Mouse (Mus musculus): ENCODE data around the gene Rabgef1. TPM values are rescaled to one million over a fixed set of nuclear protein-coding genes. Genes with fewer than 3 reads are reported as not detected.

Rabgef1 gene
- polyA plus RNA-seq, 1 experiment, result 21.0 TPM

- H3K4me1 ChIP-seq (replicated peaks; ENCODE audit: control insufficient read depth, insufficient read depth, low read length), result peaks cover 12% of the 10 kb centered on the region
- H3K36me3 ChIP-seq (ENCODE audit: control insufficient read depth, insufficient read depth, low read length), result peaks cover 18% of the 10 kb centered on the region
- no peak for DNase-seq
- H3K4me3 ChIP-seq (ENCODE audit: control insufficient read depth, insufficient read depth, low read length), result no peak overlapping the region
- no peak overlapping the region for H3K27ac ChIP-seq (ENCODE audit: control insufficient read depth, insufficient read depth, low read length)
- TF ChIP-seq CTCF (IDR thresholded peaks at IDR 0.05; ENCODE audit: borderline replicate concordance, control insufficient read depth, extremely low read depth, insufficient read depth, low read length, poor library complexity) (no peak), POLR2A (IDR thresholded peaks at IDR 0.05; ENCODE audit: control insufficient read depth, extremely low read depth, insufficient read depth, low read length, poor library complexity) (no peak)
- H3K27me3 ChIP-seq (ENCODE audit: control insufficient read depth, insufficient read depth, low read length), result no peaks in the 10 kb centered on the region
- 98% methylated on average over 3 of the region's 3 CpGs for WGBS
These were observed 55.2 kb downstream of the Rabgef1 start for GRCm38 (mm10) chr5:130226790-130227189.

- no peak overlapping the region for H3K4me3 ChIP-seq (ENCODE audit: control insufficient read depth, insufficient read depth, low read length)
- H3K36me3 ChIP-seq (ENCODE audit: control insufficient read depth, insufficient read depth, low read length), result peaks cover 31% of the 10 kb centered on the region
- peaks cover 8% of the 10 kb centered on the region for H3K4me1 ChIP-seq (replicated peaks; ENCODE audit: control insufficient read depth, insufficient read depth, low read length)
- DNase-seq, result no peak
- no peak for TF ChIP-seq POLR2A (IDR thresholded peaks at IDR 0.05; ENCODE audit: control insufficient read depth, extremely low read depth, insufficient read depth, low read length, poor library complexity)
- TF ChIP-seq CTCF (IDR thresholded peaks at IDR 0.05; ENCODE audit: borderline replicate concordance, control insufficient read depth, extremely low read depth, insufficient read depth, low read length, poor library complexity), result no peak
- WGBS, result 39% methylated on average over 4 of the region's 4 CpGs
- H3K27me3 ChIP-seq (ENCODE audit: control insufficient read depth, insufficient read depth, low read length), result no peaks in the 10 kb centered on the region
- H3K27ac ChIP-seq (ENCODE audit: control insufficient read depth, insufficient read depth, low read length), result no peak overlapping the region
These were observed 56.5 kb downstream of the Rabgef1 start for GRCm38 (mm10) chr5:130228120-130228519.

DNA sequence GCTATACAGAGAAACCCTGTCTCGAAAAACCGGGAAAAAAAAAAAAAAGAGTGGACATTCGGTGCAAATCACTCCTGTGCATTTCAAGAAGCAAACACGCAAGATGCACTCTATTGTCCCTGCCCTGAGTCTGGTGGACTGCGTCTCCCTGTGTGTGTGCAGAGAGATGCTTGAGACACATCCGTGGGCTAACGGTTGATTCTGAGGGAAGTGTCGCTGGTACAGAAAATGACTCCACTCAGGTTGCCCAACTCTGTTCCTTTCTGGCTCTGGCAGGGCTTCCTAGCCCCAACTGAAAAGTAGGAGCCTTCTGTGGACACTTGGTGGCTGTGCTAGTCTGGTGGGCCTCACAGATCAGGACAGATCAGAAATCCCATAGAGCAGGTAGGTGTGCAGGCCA, 64.7 kb downstream of the Rabgef1 start:
- Histone ChIP-seq H3K4me1 (replicated peaks; ENCODE audit: control insufficient read depth, insufficient read depth, low read length) (no peaks in the 10 kb centered on the region), H3K27ac (ENCODE audit: control insufficient read depth, insufficient read depth, low read length) (no peak overlapping the region), H3K27me3 (ENCODE audit: control insufficient read depth, insufficient read depth, low read length) (no peaks in the 10 kb centered on the region), H3K4me3 (ENCODE audit: control insufficient read depth, insufficient read depth, low read length) (no peak overlapping the region), H3K36me3 (ENCODE audit: control insufficient read depth, insufficient read depth, low read length) (peaks cover 90% of the 10 kb centered on the region)
- no peak for DNase-seq
- 96% methylated on average over 8 of the region's 8 CpGs for WGBS
- TF ChIP-seq POLR2A (IDR thresholded peaks at IDR 0.05; ENCODE audit: control insufficient read depth, extremely low read depth, insufficient read depth, low read length, poor library complexity), result no peak
- no peak for TF ChIP-seq CTCF (IDR thresholded peaks at IDR 0.05; ENCODE audit: borderline replicate concordance, control insufficient read depth, extremely low read depth, insufficient read depth, low read length, poor library complexity)

GRCm38 (mm10) chr5:130239236-130239635, 67.6 kb downstream of the Rabgef1 start:
- Histone ChIP-seq H3K4me3 (ENCODE audit: control insufficient read depth, insufficient read depth, low read length) (no peak overlapping the region), H3K27me3 (ENCODE audit: control insufficient read depth, insufficient read depth, low read length) (no peaks in the 10 kb centered on the region), H3K4me1 (replicated peaks; ENCODE audit: control insufficient read depth, insufficient read depth, low read length) (no peaks in the 10 kb centered on the region), H3K27ac (ENCODE audit: control insufficient read depth, insufficient read depth, low read length) (no peak overlapping the region), H3K36me3 (ENCODE audit: control insufficient read depth, insufficient read depth, low read length) (peaks cover 85% of the 10 kb centered on the region)
- WGBS, result 97% methylated on average over 7 of the region's 7 CpGs
- no peak for DNase-seq
- no peak for TF ChIP-seq POLR2A (IDR thresholded peaks at IDR 0.05; ENCODE audit: control insufficient read depth, extremely low read depth, insufficient read depth, low read length, poor library complexity)
- TF ChIP-seq CTCF (IDR thresholded peaks at IDR 0.05; ENCODE audit: borderline replicate concordance, control insufficient read depth, extremely low read depth, insufficient read depth, low read length, poor library complexity), result no peak

DNA sequence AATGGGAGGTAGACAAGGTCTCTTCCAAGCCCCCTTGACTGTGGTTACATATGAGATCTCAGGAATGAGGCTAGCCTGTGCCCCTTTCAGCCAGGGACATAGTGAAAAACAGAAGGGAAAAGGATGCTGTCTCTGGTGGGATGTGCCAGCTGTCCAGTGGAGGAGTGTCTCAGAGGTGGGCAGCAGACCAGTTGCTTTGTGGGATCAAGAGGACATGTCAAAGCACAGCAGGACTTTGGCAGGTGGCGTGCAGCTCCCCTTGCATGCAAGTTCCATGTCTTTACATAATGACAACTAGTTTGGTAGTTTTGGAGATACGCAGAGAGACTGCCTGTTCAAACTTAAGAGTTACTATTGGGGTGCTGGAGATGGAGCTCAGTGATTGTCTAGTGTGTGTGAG, 68.3 kb downstream of the Rabgef1 start:
- 97% methylated on average over 2 of the region's 2 CpGs for WGBS
- TF ChIP-seq CTCF (IDR thresholded peaks at IDR 0.05; ENCODE audit: borderline replicate concordance, control insufficient read depth, extremely low read depth, insufficient read depth, low read length, poor library complexity), result no peak
- no peak for TF ChIP-seq POLR2A (IDR thresholded peaks at IDR 0.05; ENCODE audit: control insufficient read depth, extremely low read depth, insufficient read depth, low read length, poor library complexity)
- no peaks in the 10 kb centered on the region for H3K4me1 ChIP-seq (replicated peaks; ENCODE audit: control insufficient read depth, insufficient read depth, low read length)

DNA sequence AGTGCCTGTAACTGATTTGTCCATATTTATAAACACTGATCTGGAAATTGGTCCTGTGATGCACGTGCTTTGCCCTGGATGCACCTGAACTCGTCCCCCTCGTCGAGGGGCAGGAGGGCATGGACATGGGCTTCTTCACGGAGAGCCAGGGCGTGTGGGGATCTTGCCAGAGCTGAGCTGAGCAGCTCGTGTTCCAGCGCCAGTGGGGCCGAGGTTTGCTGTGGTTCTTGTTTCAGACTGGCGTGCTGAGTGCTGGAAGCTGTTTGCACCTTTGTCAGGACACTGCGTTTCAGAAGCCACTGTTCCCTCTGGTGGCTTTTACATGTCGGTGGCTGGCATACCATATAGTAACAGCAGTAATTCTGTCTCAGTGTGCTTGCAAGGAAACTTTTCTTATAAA, 69.8 kb downstream of the Rabgef1 start:
- H3K27me3 ChIP-seq (ENCODE audit: control insufficient read depth, insufficient read depth, low read length), result no peaks in the 10 kb centered on the region
- WGBS, result 96% methylated on average over 12 of the region's 12 CpGs
- H3K27ac ChIP-seq (ENCODE audit: control insufficient read depth, insufficient read depth, low read length), result no peak overlapping the region
- H3K4me1 ChIP-seq (replicated peaks; ENCODE audit: control insufficient read depth, insufficient read depth, low read length), result no peaks in the 10 kb centered on the region
- no peak overlapping the region for H3K4me3 ChIP-seq (ENCODE audit: control insufficient read depth, insufficient read depth, low read length)
- no peak for DNase-seq
- peaks cover 86% of the 10 kb centered on the region for H3K36me3 ChIP-seq (ENCODE audit: control insufficient read depth, insufficient read depth, low read length)
- TF ChIP-seq CTCF (IDR thresholded peaks at IDR 0.05; ENCODE audit: borderline replicate concordance, control insufficient read depth, extremely low read depth, insufficient read depth, low read length, poor library complexity) (no peak), POLR2A (IDR thresholded peaks at IDR 0.05; ENCODE audit: control insufficient read depth, extremely low read depth, insufficient read depth, low read length, poor library complexity) (no peak)

More for the DNA sequence above, 68.3 kb downstream of the Rabgef1 start:
- Histone ChIP-seq H3K27ac (ENCODE audit: control insufficient read depth, insufficient read depth, low read length) (no peak overlapping the region), H3K36me3 (ENCODE audit: control insufficient read depth, insufficient read depth, low read length) (peaks cover 83% of the 10 kb centered on the region), H3K27me3 (ENCODE audit: control insufficient read depth, insufficient read depth, low read length) (no peaks in the 10 kb centered on the region), H3K4me3 (ENCODE audit: control insufficient read depth, insufficient read depth, low read length) (no peak overlapping the region)
- no peak for DNase-seq

- H3K27ac ChIP-seq (ENCODE audit: control insufficient read depth, insufficient read depth, low read length), result no peak overlapping the region
- H3K4me1 ChIP-seq (replicated peaks; ENCODE audit: control insufficient read depth, insufficient read depth, low read length), result no peaks in the 10 kb centered on the region
- peaks cover 87% of the 10 kb centered on the region for H3K36me3 ChIP-seq (ENCODE audit: control insufficient read depth, insufficient read depth, low read length)
- whole genome bisulfite sequencing, result 56% methylated on average over 5 of the region's 5 CpGs
- no peak for TF ChIP-seq POLR2A (IDR thresholded peaks at IDR 0.05; ENCODE audit: control insufficient read depth, extremely low read depth, insufficient read depth, low read length, poor library complexity)
- no peak for TF ChIP-seq CTCF (IDR thresholded peaks at IDR 0.05; ENCODE audit: borderline replicate concordance, control insufficient read depth, extremely low read depth, insufficient read depth, low read length, poor library complexity)
- no peak for DNase-seq
- no peaks in the 10 kb centered on the region for H3K27me3 ChIP-seq (ENCODE audit: control insufficient read depth, insufficient read depth, low read length)
- no peak overlapping the region for H3K4me3 ChIP-seq (ENCODE audit: control insufficient read depth, insufficient read depth, low read length)
These were observed 76.2 kb downstream of the Rabgef1 start for GRCm38 (mm10) chr5:130247823-130248222.

Data from thymus, adult 2 months (tissue).